Mouse (Mus musculus): ENCODE measurements around the gene Tjap1.

The Tjap1 gene

DNA sequence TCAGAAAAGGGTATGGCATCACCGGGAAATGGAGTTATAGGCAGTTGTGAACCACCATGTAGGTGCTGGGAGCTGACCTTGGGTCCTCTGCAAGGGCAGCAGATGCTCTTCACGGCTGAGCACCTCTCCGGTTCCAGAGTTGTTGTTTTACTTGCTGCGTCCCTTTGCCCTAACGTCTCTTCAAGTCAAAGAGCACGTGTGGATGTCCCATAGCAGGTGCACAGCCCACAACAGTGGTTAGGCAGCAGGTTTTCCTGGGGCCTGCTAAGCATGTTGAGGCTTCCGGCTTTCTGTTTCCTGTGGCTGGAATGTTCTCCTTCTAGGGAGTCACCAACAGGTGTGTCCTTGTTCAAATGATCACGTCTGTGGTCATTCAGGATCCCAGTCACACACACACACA lies 1.1 kb upstream of the Tjap1 start:
- DNase-seq (ENCODE audit: inconsistent age in 2 of 2, low spot score in 1 of 2): no peak

DNA sequence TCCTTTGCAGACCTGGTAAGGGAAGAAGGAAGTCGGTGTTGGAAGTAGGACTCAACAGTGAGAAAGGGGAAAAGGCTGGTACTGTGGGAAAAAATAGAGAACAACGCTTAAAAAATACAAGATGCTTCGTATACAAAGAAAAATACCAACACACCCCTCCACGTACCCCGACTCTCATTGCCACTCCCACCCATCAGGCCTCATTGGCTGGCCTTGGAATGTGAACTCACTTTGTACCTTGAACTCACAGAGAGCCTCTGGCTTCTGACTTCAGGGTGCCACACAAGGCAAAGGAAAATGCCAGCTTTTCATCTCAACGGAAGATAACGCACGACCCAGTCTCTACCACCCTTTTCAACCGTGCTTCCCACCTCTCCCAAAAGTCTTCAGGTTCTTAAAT lies 314 bp upstream of the Tjap1 start:
- DNase-seq (ENCODE audit: inconsistent age in 2 of 2, low spot score in 1 of 2): no peak

DNA sequence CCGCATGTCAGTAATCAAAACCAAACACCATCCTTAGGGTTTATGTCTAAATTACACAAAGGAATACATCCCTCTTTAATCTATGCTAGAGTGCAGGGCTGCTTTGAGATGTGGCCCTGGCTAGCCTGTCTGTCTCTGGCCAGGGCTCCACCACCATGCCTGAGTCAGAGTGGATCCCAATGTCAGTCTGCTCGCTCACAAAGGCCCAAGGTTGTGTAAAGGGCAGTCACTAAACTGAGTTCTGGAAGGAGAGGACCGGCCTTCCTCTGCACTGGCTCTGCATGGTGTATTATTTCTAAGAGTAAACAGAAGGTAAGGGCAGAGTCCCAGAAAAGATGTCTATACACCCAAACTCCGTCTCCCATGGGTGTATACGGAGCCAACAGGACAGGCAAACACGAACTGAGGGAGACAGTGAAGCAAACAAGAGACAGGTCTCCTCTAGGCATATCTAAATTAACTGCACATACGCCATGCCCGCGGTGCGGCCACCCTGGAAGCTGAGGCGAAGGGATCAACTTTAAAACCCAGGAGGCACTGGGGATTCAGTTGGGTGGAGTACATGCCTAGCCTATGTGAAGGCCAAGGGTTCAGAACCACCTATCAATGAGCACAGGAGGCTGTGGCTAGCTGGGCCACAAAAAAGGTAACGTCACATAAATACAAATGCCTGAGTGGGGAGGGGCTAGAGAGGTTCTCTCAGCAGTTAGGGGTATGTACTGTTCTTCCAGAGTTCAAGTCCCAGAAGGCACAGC lies 4.6 kb downstream of the Tjap1 start:
- peak; percentile 74 to 89 for DNase-seq (ENCODE audit: inconsistent age in 2 of 2, low spot score in 1 of 2)

DNA sequence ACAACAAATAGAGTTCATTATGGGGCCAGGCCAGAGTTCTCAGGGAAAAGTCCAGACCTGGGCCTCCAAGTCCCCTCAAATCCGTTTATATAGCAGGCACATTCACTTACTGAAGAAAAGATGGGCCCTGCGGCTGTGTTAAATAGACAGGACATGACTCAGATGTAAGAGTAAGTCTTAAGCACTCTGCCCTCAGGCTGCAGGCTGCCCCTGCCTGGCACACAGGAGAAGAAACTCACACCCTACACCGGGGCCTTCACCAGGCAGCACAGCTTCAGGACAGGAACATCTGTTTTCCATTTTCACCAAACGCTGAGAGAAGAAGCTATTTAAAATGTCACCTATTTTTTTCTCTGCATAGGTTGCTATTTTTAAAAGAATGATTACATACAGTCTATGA lies 5.2 kb downstream of the Tjap1 start:
- DNase-seq (ENCODE audit: inconsistent age in 2 of 2, low spot score in 1 of 2): peak in 1 of 2 experiments; percentile 73

DNA sequence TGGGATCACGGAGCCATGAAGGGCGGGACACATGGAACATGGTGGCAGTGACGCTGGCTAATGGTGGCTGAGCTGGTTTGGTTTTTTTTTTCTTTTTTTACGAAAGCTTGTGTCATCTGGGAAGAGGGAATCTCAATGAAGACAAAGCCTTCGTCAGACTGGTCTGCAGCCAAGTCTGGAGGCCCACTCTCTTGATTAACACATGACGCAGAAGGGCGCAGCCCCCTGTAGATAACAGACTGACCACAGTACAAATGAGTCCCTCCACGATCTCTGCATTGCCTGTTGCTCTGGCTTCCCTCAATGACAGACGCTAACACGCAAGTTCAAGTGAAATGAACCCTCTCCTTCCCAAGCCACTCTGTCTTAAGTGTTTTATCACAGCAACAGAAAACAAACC lies 7.3 kb downstream of the Tjap1 start:
- DNase-seq (ENCODE audit: inconsistent age in 2 of 2, low spot score in 1 of 2): no peak

DNA sequence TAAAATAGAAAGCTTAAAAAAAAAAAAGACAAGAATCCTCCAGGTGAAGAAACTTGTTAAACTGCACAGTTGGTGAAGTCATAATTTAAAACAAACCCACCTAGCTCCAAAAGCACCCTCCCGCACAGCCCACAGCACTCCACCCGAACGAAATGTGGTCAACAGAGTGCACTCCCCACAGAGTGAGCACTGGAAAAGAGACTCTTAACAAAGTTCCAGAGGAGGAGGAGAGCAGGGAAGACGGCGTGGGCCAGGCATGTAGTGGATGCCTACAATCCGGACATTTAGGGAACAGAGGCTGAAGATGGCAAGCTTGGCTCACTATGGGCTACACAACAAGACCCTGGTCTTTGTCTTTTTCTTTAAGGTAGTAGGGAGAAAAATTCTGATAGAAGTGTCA lies 7.8 kb downstream of the Tjap1 start:
- peak in 1 of 2 experiments; percentile 30 for DNase-seq (ENCODE audit: inconsistent age in 2 of 2, low spot score in 1 of 2)

DNA sequence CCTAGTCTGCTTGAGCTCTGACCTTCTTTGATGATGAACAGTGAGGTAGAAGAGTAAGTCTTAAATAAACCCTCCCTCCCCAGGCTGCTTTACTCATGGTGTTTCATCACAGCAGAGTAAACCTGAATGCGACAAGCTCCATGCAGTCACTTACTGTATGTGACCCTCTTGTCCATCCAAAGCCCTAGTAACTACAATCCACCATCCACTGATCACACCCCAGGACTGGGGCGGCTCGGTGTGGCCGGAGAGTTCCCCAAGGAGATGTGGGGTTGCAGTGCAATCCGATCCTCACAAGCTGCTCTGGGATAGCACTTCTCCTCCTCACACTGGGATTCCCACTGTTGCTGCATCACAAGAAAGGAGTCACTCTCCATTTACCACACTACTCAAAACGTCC lies 8.4 kb downstream of the Tjap1 start:
- DNase-seq (ENCODE audit: inconsistent age in 2 of 2, low spot score in 1 of 2): peak in 1 of 2 experiments; percentile 60

DNA sequence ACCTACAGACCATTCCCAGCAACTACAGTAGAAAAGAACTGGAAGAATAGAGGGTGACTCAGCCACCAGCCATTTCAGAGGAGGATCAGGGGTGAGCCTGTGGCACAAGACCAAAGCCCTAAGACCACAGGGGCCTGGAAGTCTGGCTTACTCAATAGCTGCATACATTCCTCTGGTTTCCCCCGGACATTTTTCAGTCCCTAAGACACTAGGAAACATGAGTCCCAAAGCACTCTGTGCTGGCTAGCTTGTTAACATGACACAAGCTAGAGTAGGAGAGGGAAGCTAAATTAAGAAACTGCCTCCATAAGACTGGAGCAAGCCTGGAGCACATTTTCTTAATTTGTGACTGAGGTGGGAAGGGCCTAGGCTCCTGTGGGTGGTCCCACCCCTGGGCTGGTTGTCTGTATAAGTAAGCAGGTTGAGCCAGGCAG lies 9.0 kb downstream of the Tjap1 start:
- DNase-seq (ENCODE audit: inconsistent age in 2 of 2, low spot score in 1 of 2): peak; percentile 39 to 76

DNA sequence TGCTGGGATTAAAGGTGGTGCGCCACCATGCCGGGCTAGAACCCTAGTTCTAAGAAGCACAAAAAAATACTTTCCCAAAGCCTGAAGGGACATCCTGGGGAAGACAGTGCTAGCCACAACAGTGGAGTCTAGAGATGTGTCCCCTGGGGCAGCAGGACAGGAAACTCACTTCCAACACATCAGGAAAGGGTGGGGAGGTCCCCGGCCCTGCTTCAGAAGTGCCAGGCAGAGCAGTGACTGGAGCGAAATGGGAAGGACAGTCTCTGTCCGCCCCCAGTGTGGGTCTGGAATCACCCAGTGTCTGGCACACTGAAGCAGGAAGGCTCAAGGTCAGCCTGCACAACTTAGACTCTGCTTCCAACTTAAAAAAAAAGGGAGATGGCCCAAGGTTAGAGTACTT lies 10.2 kb downstream of the Tjap1 start:
- DNase-seq (ENCODE audit: inconsistent age in 2 of 2, low spot score in 1 of 2): peak; percentile 74 to 80

DNA sequence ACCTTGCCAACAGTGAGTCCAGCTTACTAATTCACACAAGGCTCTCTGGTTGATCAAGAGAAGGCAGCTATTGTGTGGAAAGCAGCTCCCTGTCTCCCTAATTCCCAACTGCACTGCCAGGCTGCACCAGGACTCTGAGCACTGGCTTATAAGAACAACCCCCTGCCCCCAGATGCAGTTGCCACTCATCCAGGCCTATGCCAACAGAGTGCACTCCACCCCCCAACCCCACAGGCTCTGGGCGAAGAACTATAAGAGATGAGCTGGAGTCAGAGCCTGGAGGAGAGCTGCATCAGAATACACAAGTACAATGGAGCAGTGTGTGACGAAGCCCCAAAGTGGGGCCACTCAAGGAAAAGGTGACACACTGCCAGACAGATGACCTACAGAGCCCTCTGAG lies 10.8 kb downstream of the Tjap1 start:
- no peak for DNase-seq (ENCODE audit: inconsistent age in 2 of 2, low spot score in 1 of 2)

DNA sequence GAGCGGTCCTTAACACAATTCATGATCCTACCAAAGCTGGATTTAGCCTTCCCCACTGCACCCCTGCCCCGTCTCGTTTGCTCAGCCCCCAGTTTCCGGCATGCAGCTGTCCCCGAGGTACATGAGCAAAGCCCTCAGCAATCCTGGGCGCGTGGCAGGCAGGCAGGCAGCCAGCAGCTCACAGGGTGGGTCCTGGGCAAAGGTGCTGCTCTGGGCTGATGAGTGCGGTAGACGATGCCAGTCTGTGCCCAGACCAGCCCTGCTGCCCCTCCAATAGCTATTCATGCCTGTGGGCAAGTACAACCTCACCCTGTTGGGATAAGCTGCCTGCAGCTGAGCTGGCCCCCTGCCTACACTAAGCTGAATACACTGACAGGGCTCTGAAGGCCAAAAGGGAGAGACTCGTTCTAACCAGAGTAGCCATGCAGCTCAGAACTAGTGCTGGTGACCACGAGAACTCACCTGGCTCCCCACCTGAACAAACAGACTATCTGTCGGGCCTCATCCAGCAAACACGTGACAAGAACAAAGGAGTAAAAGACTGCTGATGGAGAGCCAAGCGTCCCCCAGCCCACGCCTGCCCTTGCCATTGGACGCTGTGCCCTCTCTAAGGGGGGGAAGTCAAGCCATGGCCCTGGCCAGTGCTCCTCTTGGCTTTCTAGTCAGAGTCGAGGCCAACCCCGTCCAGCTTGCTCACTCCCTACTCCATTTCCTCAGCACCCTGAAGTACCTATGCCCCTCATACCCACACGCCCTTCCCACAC lies 12.9 kb downstream of the Tjap1 start:
- peak; percentile 21 to 52 for DNase-seq (ENCODE audit: inconsistent age in 2 of 2, low spot score in 1 of 2)

DNA sequence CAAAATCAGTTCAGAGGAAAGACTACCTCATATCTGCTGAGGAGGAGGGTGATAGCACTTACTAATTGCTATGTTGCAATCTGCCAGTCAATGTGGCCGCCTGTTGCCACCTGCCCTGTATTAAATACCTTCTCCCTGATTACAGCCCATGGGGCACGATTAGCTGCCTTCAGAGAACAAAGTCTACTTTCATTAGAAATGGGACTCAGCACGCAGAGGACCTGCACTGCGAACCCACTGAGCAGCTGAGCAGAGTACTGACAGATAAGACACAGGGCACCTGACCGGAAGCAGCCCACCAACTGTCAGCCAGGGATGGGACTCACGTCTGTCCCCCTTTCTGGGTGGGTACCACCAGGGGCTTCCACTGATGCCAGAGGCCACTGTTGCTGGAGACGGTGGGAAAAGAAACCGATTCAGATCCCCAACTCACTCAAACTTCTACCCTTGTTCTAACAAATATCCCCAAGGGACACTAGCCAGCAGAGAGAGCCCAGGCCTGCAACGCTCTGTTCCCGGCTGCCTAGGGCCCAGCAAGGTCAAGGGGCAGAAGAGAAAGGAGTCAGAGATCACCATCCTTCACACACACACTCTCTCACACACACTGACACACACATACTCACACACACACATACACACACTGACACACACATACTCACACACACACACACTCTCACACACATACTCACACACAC lies 14.7 kb downstream of the Tjap1 start:
- DNase-seq (ENCODE audit: inconsistent age in 2 of 2, low spot score in 1 of 2): peak in 1 of 2 experiments; percentile 7

DNA sequence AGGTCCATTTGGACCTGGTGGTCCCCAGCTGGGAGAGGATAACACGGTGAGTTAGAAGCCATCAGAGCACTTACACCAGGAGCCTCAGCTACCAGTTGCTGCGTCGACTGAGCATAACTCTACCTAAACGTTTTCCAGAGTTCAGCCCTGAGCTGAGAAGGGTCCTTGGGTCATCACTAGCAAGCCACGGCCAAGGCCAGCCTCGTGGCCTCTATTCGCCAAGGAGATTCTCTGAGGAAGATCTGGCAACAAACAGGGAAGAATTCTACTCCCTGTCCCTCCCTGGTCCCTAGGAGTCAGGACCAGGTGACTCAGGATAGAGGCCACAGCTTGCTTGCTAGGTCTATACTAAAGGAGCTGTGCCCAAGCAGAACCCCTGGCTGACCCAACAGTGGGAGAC lies 15.3 kb downstream of the Tjap1 start:
- peak in 1 of 2 experiments; percentile 55 for DNase-seq (ENCODE audit: inconsistent age in 2 of 2, low spot score in 1 of 2)

DNA sequence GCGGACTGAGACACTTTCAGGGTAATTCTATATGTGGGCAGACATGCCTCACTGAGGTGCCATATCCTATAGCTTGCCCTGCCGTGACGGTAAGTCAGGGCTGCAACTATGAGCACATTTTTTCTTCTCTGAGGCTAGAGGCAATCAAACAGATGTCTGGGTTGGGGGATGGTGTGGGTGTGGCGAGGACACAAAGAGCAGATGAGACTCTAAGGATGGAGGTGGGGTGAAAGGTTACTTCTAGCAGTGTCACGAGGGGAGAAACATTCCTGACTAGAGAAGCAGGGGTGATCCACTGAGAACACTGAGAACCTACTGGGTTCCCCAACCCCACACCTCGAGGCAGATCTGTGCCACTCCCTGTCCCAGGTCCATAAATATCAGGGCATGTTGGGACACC lies 15.8 kb downstream of the Tjap1 start:
- DNase-seq (ENCODE audit: inconsistent age in 2 of 2, low spot score in 1 of 2): no peak

DNA sequence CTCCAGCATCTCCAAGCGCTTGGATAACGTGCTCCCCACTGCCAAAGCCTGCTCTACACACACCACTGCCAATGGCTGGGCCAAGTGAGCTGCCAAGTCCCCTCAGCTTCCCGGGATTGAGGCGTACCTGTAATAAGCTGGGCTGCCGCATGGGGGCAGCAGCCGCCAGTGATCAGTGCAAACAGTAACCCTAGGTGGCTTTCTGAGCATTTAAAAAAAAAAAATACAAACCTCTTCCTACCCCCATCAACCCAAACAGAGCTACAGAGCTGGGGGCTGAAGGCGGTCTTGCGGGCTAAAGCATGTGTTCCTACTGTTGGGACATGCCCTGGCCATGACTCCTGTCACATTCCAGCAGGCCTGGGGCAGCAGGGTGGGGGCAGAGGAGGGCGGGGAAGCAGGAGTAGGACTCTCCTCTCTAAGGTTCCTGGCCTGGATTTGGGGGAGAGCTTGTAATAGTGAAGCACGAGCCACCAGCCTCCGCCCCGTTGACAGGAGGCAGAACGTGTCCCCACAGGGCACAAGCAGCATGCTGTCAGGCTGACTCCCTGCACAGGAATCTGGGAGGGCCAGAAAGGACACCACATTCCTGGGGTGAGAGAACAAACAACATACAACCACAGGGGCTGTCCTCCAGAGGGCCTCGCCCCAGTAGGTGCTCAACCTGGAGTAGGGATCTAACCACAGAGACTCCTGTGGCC lies 16.8 kb downstream of the Tjap1 start:
- peak; percentile 82 to 93 for DNase-seq (ENCODE audit: inconsistent age in 2 of 2, low spot score in 1 of 2)

DNA sequence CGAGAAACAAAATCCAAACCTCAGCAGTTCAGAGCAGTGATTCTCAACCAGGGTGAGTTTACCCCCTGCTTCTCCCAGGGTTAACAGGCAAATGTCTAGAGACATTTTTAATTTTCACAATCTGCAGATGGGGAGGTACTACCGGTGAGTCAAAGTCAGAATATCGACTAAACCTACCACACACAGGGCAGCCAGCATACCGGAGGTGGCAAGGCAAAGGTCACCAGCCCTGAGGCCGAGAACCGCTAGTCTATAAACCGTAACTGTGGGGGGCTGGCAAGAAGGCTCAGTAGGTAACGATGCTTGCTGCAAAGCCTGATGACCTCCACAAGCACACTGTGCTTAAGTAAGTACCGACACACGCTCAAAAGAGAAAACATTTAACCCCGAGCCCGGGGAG lies 17.3 kb downstream of the Tjap1 start:
- DNase-seq (ENCODE audit: inconsistent age in 2 of 2, low spot score in 1 of 2): no peak

DNA sequence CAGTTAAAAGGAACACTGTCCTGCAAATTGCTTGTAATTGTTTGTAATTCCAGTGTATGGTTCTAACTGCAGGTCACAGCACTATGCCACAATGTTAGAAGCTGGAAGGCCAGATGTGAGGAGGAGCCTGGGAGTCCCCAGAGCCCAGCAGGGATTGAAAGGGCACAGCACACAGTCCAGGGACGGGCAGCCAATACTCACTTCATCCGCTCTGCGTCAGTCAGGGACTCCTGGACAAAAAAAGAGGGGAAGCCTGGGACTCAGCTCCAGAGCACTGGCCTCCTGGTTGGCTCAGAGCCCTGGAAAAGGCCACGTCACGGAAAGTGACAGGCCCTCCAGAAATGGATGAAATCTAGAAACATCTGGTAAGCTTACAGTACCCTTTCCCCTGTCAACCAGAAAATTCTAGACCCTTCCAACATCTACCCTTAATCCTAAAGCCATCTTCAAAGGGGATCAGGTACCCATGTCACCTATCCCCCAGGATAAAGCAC lies 20.6 kb downstream of the Tjap1 start:
- DNase-seq (ENCODE audit: inconsistent age in 2 of 2, low spot score in 1 of 2): no peak

DNA sequence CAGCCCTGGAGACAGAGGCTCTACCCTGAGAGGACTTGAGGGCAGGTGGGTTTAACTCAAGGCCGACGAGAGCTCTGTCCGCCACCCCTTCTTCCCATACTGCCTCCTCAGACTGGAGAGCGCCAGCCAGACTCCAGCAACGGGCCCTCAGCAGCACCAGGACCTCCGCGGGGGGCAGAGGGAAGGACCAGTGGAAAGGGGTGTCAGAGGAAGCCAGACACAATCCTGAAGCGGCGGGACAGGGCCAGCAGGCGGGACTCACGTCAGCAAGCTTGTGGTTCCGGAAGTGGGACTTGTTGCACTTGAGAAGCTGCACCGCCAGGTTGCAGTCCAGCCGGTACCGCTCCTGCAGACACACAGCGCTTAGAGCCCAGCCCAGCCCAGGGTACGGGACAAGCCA lies 23.2 kb downstream of the Tjap1 start:
- DNase-seq (ENCODE audit: inconsistent age in 2 of 2, low spot score in 1 of 2): no peak

DNA sequence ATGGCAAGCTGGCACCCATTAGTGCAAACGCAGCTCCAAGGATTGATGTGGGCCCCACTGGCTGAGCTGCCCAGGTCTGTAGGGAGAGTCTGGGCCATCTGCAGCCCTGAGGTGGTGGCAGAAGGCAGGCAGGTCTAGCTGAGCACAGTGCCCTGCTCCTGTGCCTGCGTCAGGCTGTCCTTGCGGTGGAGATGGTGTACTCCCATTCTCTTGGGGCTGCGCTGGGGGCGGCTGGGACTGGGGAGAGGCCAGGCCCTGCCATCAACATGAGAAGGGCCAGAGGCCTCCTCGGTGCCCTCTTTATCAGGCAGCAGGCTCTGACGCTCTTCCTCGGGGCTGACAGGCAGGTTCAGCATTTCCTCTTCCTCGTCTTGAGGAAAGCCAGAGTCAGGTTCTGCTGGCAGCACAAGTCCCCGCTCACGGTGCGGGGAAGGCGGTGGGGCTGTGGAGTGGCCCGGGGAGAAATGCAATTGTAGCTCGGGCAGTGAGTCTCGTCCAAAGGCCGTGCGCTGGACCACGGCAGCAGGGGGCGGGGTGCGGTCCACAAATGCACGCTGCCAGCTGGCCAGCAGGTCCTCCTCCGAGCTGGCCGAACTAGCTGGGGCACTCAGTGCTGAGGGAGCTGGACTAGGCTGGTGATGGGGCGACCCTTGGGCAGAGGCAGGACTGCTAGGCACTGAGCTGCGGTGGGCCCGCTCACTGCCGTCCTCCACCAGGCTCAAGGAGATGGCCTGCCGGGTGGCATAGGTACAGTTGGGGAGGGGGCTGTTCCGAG lies 24.4 kb downstream of the Tjap1 start:
- DNase-seq (ENCODE audit: inconsistent age in 2 of 2, low spot score in 1 of 2): no peak

DNA sequence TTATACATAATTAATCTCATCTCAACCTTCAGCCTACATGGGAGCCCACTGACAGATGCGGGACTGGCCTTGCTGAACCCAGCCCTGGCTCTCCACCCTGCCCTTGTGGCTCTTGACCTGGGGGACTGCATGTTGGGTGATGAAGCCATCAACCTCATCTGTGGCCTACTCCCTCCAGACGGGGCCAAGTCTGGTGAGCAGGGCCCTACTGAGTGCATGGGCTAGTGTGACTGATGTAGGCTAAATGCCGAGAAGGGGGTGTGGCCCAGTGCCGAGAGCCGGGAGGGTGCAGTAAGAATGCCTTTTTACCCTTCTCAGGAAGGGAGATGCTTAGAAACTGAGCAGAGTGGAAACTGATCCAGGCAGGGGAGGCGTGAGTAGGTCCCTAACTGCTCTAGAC lies 27.7 kb downstream of the Tjap1 start:
- DNase-seq (ENCODE audit: inconsistent age in 2 of 2, low spot score in 1 of 2): no peak

Measured in adrenal gland, adult (tissue).